Mouse (Mus musculus): ENCODE results near the gene Fhl1. TPM values are rescaled to one million over a fixed set of nuclear protein-coding genes. Genes with fewer than 3 reads are reported as not detected.

Fhl1 gene
- polyA plus RNA-seq, 1 experiment, result 63.3 TPM

- H3K4me1 ChIP-seq (ENCODE audit: control insufficient read depth, insufficient read depth, insufficient read length, low read length), result no peaks in the 10 kb centered on the region
These were observed 104.3 kb downstream of the Fhl1 start for GRCm38 (mm10) chrX:56835842-56836241.

GRCm38 (mm10) chrX:56839369-56839768 is 107.8 kb downstream of the Fhl1 start:
- Histone ChIP-seq H3K36me3 (ENCODE audit: control insufficient read depth, insufficient read depth, low read length) (no peaks in the 10 kb centered on the region), H3K27me3 (ENCODE audit: control insufficient read depth, insufficient read depth, low read length) (no peaks in the 10 kb centered on the region), H3K4me1 (ENCODE audit: control insufficient read depth, insufficient read depth, insufficient read length, low read length) (no peaks in the 10 kb centered on the region), H3K27ac (ENCODE audit: insufficient read depth, low read depth, low read length) (no peak overlapping the region), H3K4me3 (ENCODE audit: low read depth, low read length) (no peak overlapping the region)
- TF ChIP-seq CTCF (IDR thresholded peaks at IDR 0.05; ENCODE audit: extremely low read depth, insufficient read length, insufficient replicate concordance, low read depth, low read length), result no peak
- TF ChIP-seq POLR2A (IDR thresholded peaks at IDR 0.05; ENCODE audit: low read depth, low read length), result no peak

More at GRCm38 (mm10) chrX:56835842-56836241, 104.3 kb downstream of the Fhl1 start:
- H3K27me3 ChIP-seq (ENCODE audit: control insufficient read depth, insufficient read depth, low read length), result no peaks in the 10 kb centered on the region
- WGBS, result 80% methylated on average over 6 of the region's 6 CpGs
- H3K4me3 ChIP-seq (ENCODE audit: low read depth, low read length), result no peak overlapping the region
- TF ChIP-seq CTCF (IDR thresholded peaks at IDR 0.05; ENCODE audit: extremely low read depth, insufficient read length, insufficient replicate concordance, low read depth, low read length), result no peak
- TF ChIP-seq POLR2A (IDR thresholded peaks at IDR 0.05; ENCODE audit: low read depth, low read length), result no peak
- H3K27ac ChIP-seq (ENCODE audit: insufficient read depth, low read depth, low read length), result no peak overlapping the region
- no peaks in the 10 kb centered on the region for H3K36me3 ChIP-seq (ENCODE audit: control insufficient read depth, insufficient read depth, low read length)

- Histone ChIP-seq H3K4me1 (ENCODE audit: control insufficient read depth, insufficient read depth, insufficient read length, low read length) (no peaks in the 10 kb centered on the region), H3K27me3 (ENCODE audit: control insufficient read depth, insufficient read depth, low read length) (no peaks in the 10 kb centered on the region), H3K36me3 (ENCODE audit: control insufficient read depth, insufficient read depth, low read length) (no peaks in the 10 kb centered on the region), H3K27ac (ENCODE audit: insufficient read depth, low read depth, low read length) (no peak overlapping the region), H3K4me3 (ENCODE audit: low read depth, low read length) (no peak overlapping the region)
- TF ChIP-seq POLR2A (IDR thresholded peaks at IDR 0.05; ENCODE audit: low read depth, low read length), result no peak
- TF ChIP-seq CTCF (IDR thresholded peaks at IDR 0.05; ENCODE audit: extremely low read depth, insufficient read length, insufficient replicate concordance, low read depth, low read length), result no peak
- WGBS, result 43% methylated on average over 5 of the region's 5 CpGs
These were observed 109.7 kb downstream of the Fhl1 start for GRCm38 (mm10) chrX:56841255-56841654.

Other genes with a start within 250 kb of the Fhl1 start
- gene Gm10477, start 207.0 kb upstream of the Fhl1 start, polyA plus RNA-seq (2012; rRNA removed), result not detected in 2 replicates
- gene Gm648, start 182.2 kb upstream of the Fhl1 start, polyA plus RNA-seq (2012; rRNA removed), result not detected in 2 replicates
- 0.71 and 1.5 TPM in 2 replicates for gene Mmgt1, start 133.7 kb upstream of the Fhl1 start, polyA plus RNA-seq (2012; rRNA removed)
- 6.1 and 12.3 TPM in 2 replicates for gene Slc9a6, start 122.0 kb upstream of the Fhl1 start, polyA plus RNA-seq (2012; rRNA removed)
- not detected in 2 replicates for gene Map7d3, start 90.5 kb downstream of the Fhl1 start, polyA plus RNA-seq (2012; rRNA removed)
- gene Adgrg4, start 138.4 kb downstream of the Fhl1 start, polyA plus RNA-seq (2012; rRNA removed), result 0.11 and 0.44 TPM in 2 replicates

All from small intestine, adult 2 months (tissue).